In genomic region chr4:133250609-133251008, GRCm38 (mm10) we compare ENCODE assay signal across 8 mouse cellular contexts. TPM values are rescaled to one million over a fixed set of nuclear protein-coding genes. Genes with fewer than 3 reads are reported as not detected.
A peak's percentile ranks its signal among the peaks of the same experiment; 100 is the strongest.
DNase-seq lines count a peak whose midpoint lies in the region; ATAC-seq lines count a peak whose summit lies in the region.

No protein-coding gene starts in this region.

- H3K9me3 ChIP-seq in embryonic facial prominence, embryonic 10.5 days = no peaks in the 10 kb centered on the region
- no peaks in the 10 kb centered on the region for H3K9me3 ChIP-seq in midbrain, embryonic 11.5 days (ENCODE audit: control insufficient read depth, low read length)

- H3K27ac ChIP-seq in embryonic facial prominence, embryonic 10.5 days (replicated peaks) = peak overlapping the region; percentile 30; the same call in 1 of the 2 replicates
- H3K27ac ChIP-seq in midbrain, embryonic 11.5 days (ENCODE audit: low read depth, low read length) = no peak overlapping the region

- H3K27me3 ChIP-seq in embryonic facial prominence, embryonic 10.5 days (replicated peaks; ENCODE audit: low read depth, poor library complexity, severe bottlenecking) = peaks cover 100% of the 10 kb centered on the region
- H3K27me3 ChIP-seq in midbrain, embryonic 11.5 days (ENCODE audit: control insufficient read depth, insufficient read depth, low read length) = peaks cover 45% of the 10 kb centered on the region

- peaks cover 33% of the 10 kb centered on the region for H3K4me1 ChIP-seq in embryonic facial prominence, embryonic 10.5 days
- H3K4me1 ChIP-seq in midbrain, embryonic 11.5 days (ENCODE audit: control insufficient read depth, insufficient read depth, low read length) = peaks cover 10% of the 10 kb centered on the region

- H3K36me3 ChIP-seq in embryonic facial prominence, embryonic 10.5 days (replicated peaks) = no peaks in the 10 kb centered on the region
- H3K36me3 ChIP-seq in midbrain, embryonic 11.5 days (ENCODE audit: control insufficient read depth, insufficient read depth, low read length) = no peaks in the 10 kb centered on the region

- H3K4me3 ChIP-seq in embryonic facial prominence, embryonic 10.5 days = peak overlapping the region; percentile 62
- peak overlapping the region; percentile 32 for H3K4me3 ChIP-seq in midbrain, embryonic 11.5 days (ENCODE audit: low read depth, low read length)

- intact Hi-C loops in left cerebral cortex, postnatal 4 days (cut with DNase I) = no loop called here

- no peak for ATAC-seq in midbrain, embryonic 11.5 days (ENCODE audit: low FRiP score)

- H3K9ac ChIP-seq in midbrain, embryonic 11.5 days (ENCODE audit: low read length) = peak overlapping the region; percentile 42

- H3K4me2 ChIP-seq in midbrain, embryonic 11.5 days = peak overlapping the region; percentile 62

- DNase-seq in adrenal gland, postnatal 10 days = peak; percentile 90
- DNase-seq in embryonic facial prominence, embryonic 10.5 days (ENCODE audit: low spot score) = peak; percentile 92
- peak; percentile 96 for DNase-seq in heart, adult 11 months
- peak; percentile 57 for DNase-seq in kidney, adult 11 months
- DNase-seq in left cerebral cortex, postnatal 4 days = peak; percentile 87
- peak; percentile 98 for DNase-seq in midbrain, embryonic 11.5 days (ENCODE audit: low spot score, missing footprints)
- DNase-seq in right cerebral cortex, postnatal 4 days = peak; percentile 78
- DNase-seq in yolk sac, embryonic 10.5 days (ENCODE audit: low spot score) = peak; percentile 52

- WGBS in embryonic facial prominence, embryonic 10.5 days = 2% methylated on average over 22 of the region's 22 CpGs
- 2% methylated on average over 22 of the region's 22 CpGs for WGBS in midbrain, embryonic 11.5 days

RNA-seq across cellular contexts. Expression of gene Map3k6, which starts 10.0 kb away (rescaled TPM):
- 10 to 100 TPM; 17.2 to 36.7 TPM for total RNA-seq in adrenal gland, postnatal 10 days (2021)
- 1.7 and 1.8 TPM in 2 replicates for polyA plus RNA-seq in embryonic facial prominence, embryonic 10.5 days (2016; fragmentation: Nextera tagmentation; extraction: Ambion mirVana)
- 1 to 10 TPM; 3.0 to 3.3 TPM for total RNA-seq in left cerebral cortex, postnatal 4 days (2021)
- polyA plus RNA-seq in midbrain, embryonic 11.5 days (2014; fragmentation: Nextera tagmentation; extraction: Ambion mirVana) = 1.3 and 2.0 TPM in 2 replicates

RNA-seq across cellular contexts. Expression of gene Sytl1, which starts 12.3 kb away (rescaled TPM):
- total RNA-seq in adrenal gland, postnatal 10 days (2021) = 1 to 10 TPM; 5.2 to 6.3 TPM
- 1.3 and 1.6 TPM in 2 replicates for polyA plus RNA-seq in embryonic facial prominence, embryonic 10.5 days (2016; fragmentation: Nextera tagmentation; extraction: Ambion mirVana)
- total RNA-seq in left cerebral cortex, postnatal 4 days (2021) = under 1 TPM; 0.42 to 0.44 TPM
- 0.37 and 0.83 TPM in 2 replicates for polyA plus RNA-seq in midbrain, embryonic 11.5 days (2014; fragmentation: Nextera tagmentation; extraction: Ambion mirVana)

RNA-seq across cellular contexts. Expression of gene Tmem222, which starts 27.0 kb away (rescaled TPM):
- 10 to 100 TPM; 49.5 to 54.8 TPM for total RNA-seq in adrenal gland, postnatal 10 days (2021)
- polyA plus RNA-seq in embryonic facial prominence, embryonic 10.5 days (2016; fragmentation: Nextera tagmentation; extraction: Ambion mirVana) = 81.4 and 86.7 TPM in 2 replicates
- total RNA-seq in left cerebral cortex, postnatal 4 days (2021) = 10 to 100 TPM; 73.7 to 74.9 TPM
- 71.2 and 82.0 TPM in 2 replicates for polyA plus RNA-seq in midbrain, embryonic 11.5 days (2014; fragmentation: Nextera tagmentation; extraction: Ambion mirVana)

RNA-seq across cellular contexts. Expression of gene Gpr3, which starts 38.3 kb away (rescaled TPM):
- under 1 TPM; 0.36 to 0.99 TPM for total RNA-seq in adrenal gland, postnatal 10 days (2021)
- polyA plus RNA-seq in embryonic facial prominence, embryonic 10.5 days (2016; fragmentation: Nextera tagmentation; extraction: Ambion mirVana) = 0.11 and 0.57 TPM in 2 replicates
- total RNA-seq in left cerebral cortex, postnatal 4 days (2021) = 1 to 10 TPM; 2.0 to 2.1 TPM
- 0.10 and 0.55 TPM in 2 replicates for polyA plus RNA-seq in midbrain, embryonic 11.5 days (2014; fragmentation: Nextera tagmentation; extraction: Ambion mirVana)

RNA-seq across cellular contexts. Expression of gene Cd164l2, which starts 38.7 kb away (rescaled TPM):
- 1 to 10 TPM; 2.2 to 2.4 TPM for total RNA-seq in adrenal gland, postnatal 10 days (2021)
- polyA plus RNA-seq in embryonic facial prominence, embryonic 10.5 days (2016; fragmentation: Nextera tagmentation; extraction: Ambion mirVana) = 3.0 and 5.2 TPM in 2 replicates
- 1 to 10 TPM in 1 of 2 experiments, under 1 TPM in 1; 0.72 to 1.8 TPM for total RNA-seq in left cerebral cortex, postnatal 4 days (2021)
- polyA plus RNA-seq in midbrain, embryonic 11.5 days (2014; fragmentation: Nextera tagmentation; extraction: Ambion mirVana) = 0.23 and 0.47 TPM in 2 replicates

Comparison
In these comparisons a context has a peak if more than half of its experiments do, and no peak if none do; other contexts are left out.
1. RNA of gene Map3k6, which starts 10.0 kb away (total RNA-seq): 17.2 to 36.7 TPM in adrenal gland, postnatal 10 days; 3.0 to 3.3 TPM in left cerebral cortex, postnatal 4 days; every median in the first group is over 4 times any median in the second.
2. RNA of gene Sytl1, which starts 12.3 kb away (total RNA-seq): 5.2 to 6.3 TPM in adrenal gland, postnatal 10 days; 0.42 to 0.44 TPM in left cerebral cortex, postnatal 4 days; every median in the first group is over 4 times any median in the second.
3. Peak in every context shown above with its lines, with median percentiles within 50 percentile points of each other: DNase-seq.